Mouse (Mus musculus) heart, postnatal 14 days (tissue): ENCODE data around the gene Olfr978. TPM values are rescaled to one million over a fixed set of nuclear protein-coding genes. Genes with fewer than 3 reads are reported as not detected.
"Not testable (repeated sequence)": the region's sequence is repeated elsewhere in the genome, so short reads cannot be mapped to it uniquely, and the experiment has no call there.

Experiments used
- DNase-seq, 2 experiments: peaks; one replicate each; pipeline ENCODE4 v3.0.0; 2021 to 2022
- intact Hi-C: fragments of 180-260 bp; cut with DNase I; formaldehyde crosslinking; loops from one replicate; pipeline ENCODE4 v1.15.1; 2025
- long read RNA-seq, 2 experiments: library from polyadenylated mRNA; stranded (forward); transcript quantifications; one replicate each; pipeline ENCODE4 v2.0.0; 2021
- total RNA-seq, 2 experiments: library from RNA; stranded (reverse); gene quantifications; 2 replicates each; pipeline ENCODE4 v1.2.3; 2021

Olfr978 gene
- not detected for total RNA-seq
- long read RNA-seq, experiment 1 = 0 reads
- long read RNA-seq, experiment 2 = 0 reads

DNA sequence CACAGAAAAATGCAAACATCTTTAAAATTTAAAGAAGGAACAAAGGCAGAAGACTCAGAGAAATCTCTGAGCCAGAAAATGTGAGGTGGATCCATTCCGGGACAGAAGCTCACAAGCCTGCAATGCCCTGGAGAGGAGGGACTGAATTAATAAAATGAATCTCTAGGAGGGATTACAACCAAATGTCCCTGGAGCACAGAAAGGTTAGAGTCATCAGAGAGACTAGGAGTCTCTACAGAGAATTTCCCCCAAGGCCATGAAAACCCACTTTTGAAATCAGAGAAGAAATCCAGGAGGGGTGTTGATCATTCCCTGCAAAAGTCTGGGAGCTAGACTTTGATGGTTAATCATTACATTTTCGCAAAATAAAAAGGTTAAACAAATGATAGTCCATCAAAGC is at the start of gene Olfr978:
TSS of gene Olfr978 (plus strand) at position 301 of the 400 bp plus-strand sequence.
- intact Hi-C loops = no loop called here
- DNase-seq = no peak

DNA sequence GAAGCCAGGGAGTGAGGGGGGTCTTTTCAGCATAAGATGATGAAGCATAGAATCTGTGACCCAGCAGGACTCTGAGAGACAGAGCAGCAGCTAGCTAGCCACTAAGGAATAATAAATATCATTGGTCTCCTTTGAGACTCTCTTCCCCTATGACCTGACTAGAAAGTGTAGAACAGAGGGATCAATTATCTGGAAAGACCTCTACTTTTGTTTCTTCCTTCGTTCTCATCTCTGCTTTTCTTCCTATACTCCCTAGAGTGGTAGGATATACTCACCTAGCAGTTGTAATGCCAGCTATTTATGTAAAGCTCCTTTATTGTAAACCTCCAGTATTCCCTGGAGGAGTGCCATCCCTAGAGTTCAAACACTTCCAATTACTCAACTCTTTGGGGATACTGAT is 40.0 kb upstream of the Olfr978 start, which contains the start of gene Olfr975:
TSS of gene Olfr975 (minus strand) at position 101 of the 400 bp plus-strand sequence.
- intact Hi-C loops = no loop called here

DNA sequence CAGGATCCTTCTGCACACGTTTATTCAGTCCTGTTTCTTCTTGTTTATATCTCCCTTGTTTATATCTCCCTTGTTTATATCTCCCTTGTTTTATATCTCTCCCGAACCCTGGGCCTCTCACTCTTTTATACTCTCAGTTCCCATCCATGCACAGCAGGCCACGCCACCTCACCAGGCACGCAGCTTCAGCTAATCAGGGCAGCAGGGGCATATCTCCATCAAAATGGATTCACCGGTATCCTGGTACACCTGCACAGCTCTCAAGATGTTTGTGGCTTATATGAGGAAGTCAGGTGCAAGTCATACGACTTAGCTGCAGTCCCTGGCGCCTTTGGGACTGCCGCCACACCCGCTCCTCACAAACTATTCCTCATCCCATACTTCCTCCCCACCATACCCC is 30.9 kb upstream of the Olfr978 start, which contains the start of gene Olfr976:
TSS of gene Olfr976 (minus strand) at position 101 of the 400 bp plus-strand sequence.
- DNase-seq, intact Hi-C loops: not testable (repeated sequence)

More for the DNA sequence above, 40.0 kb upstream of the Olfr978 start, which contains the start of gene Olfr975:
- no peak for DNase-seq

DNA sequence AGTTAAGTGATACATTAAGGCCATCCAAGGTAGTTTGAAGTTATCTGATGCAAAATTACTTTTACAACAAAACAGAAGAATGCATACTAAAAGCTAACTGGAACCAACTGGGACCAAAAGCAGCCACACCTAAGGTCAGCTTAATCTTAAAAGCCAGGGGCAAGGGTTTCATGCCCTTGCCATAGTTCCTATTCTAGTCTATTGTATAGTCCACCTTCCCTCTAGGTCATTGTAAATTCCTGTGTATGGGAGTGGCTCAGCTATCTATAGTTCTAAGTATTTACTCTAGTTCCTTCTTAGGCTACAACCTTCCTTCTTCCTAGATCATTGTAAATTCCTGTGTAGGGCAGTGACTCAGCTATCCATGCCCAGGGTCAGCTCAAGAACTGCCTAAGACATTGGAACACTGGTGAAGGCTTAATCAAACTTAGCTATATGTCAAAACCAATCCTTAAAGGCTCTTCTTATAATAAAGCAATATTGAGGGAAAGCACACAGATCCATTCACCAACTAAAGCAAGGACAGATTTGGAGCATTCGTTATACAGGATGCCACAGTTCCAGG is 15.2 kb upstream of the Olfr978 start:
- intact Hi-C loops, DNase-seq: not testable (repeated sequence)

DNA sequence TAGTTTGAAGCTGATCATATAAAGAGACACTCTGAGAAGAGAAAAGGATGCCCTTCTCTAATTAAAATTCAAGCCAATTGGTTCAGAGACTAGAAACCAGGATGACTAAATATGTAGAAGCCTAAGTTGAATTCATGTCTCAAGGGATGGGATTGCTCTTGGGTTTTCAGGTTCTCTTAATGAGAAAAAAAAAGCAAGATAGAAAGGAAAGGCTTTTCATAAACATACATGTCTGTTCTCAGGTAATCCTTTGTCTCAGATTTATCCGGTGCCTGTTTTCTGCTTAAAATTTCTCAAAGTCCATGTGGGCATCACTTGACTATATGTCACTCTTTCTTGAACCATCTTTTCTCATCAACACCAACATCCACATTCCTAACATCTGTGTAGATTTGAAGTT is 11.5 kb downstream of the Olfr978 start, which contains the start of gene Olfr979:
TSS of gene Olfr979 (minus strand) at position 101 of the 400 bp plus-strand sequence.
- no peak for DNase-seq
- intact Hi-C loops = no loop called here

DNA sequence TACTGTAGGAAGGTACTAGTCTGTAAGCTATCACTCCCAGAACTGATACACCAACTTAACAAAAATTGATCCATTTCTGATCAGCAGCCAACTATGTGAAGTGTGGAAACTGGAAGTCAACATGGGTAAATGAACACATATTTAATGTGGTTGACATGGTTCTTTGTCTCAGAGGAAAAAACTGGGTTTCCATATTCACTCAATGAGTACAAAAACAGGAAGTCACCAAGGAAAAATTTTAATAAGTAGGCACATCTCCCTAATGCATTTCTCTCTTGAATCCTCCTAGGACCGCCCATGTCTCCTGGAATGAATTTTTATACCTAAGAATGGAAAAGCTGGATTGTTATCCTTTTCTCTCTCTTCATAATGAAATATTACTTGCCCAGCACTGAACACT is 17.6 kb downstream of the Olfr978 start, which contains the start of gene Olfr980:
TSS of gene Olfr980 (minus strand) at position 101 of the 400 bp plus-strand sequence.
- no peak for DNase-seq
- intact Hi-C loops = no loop called here

DNA sequence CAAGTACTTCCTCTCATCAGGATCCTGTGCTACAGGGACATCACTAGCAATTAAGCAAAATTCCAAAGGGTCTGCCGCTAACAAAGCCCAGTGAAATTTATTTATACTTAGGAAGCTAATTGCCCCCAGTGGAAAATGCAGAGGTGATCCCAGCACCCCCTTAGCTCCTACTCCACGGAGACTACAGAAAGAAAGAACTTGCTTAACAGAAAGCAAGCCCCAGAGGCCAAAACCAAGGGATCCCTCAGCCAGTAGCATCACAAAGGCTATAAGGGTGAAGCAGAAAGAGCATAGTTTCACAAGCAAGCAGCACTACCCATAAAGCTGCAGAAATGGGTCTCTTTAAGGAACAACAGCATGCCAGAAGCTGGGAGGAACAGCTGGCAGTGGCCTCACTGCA is 29.3 kb downstream of the Olfr978 start, which contains the start of gene Olfr981:
TSS of gene Olfr981 (plus strand) at position 301 of the 400 bp plus-strand sequence.
- intact Hi-C loops = no loop called here

More for the DNA sequence above, 29.3 kb downstream of the Olfr978 start, which contains the start of gene Olfr981:
- no peak for DNase-seq

Other genes starting within 250 kb of the Olfr978 start
- not detected for gene Olfr967, start 245.9 kb upstream of the Olfr978 start, total RNA-seq
- not detected for gene Olfr968, start 208.9 kb upstream of the Olfr978 start, total RNA-seq
- gene Olfr969, start 201.2 kb upstream of the Olfr978 start, total RNA-seq = not detected
- gene Olfr970, start 183.3 kb upstream of the Olfr978 start, total RNA-seq = not detected
- gene Olfr971, start 155.2 kb upstream of the Olfr978 start, total RNA-seq = not detected
- gene Olfr972, start 125.7 kb upstream of the Olfr978 start, total RNA-seq = not detected
- not detected for gene Olfr229, start 84.8 kb upstream of the Olfr978 start, total RNA-seq
- gene Olfr974, start 54.6 kb upstream of the Olfr978 start, total RNA-seq = not detected
- gene Olfr975, start 40.1 kb upstream of the Olfr978 start, total RNA-seq = not detected
- not detected for gene Olfr976, start 31.0 kb upstream of the Olfr978 start, total RNA-seq
- gene Olfr979, start 11.4 kb downstream of the Olfr978 start, total RNA-seq = not detected
- gene Olfr980, start 17.5 kb downstream of the Olfr978 start, total RNA-seq = not detected
- not detected for gene Olfr981, start 29.4 kb downstream of the Olfr978 start, total RNA-seq
- gene Olfr982, start 81.7 kb downstream of the Olfr978 start, total RNA-seq = not detected
- not detected for gene Olfr983, start 101.5 kb downstream of the Olfr978 start, total RNA-seq
- gene Olfr984, start 122.1 kb downstream of the Olfr978 start, total RNA-seq = not detected
- not detected for gene Olfr985, start 138.1 kb downstream of the Olfr978 start, total RNA-seq
- not detected for gene Tmem225, start 156.0 kb downstream of the Olfr978 start, total RNA-seq
- gene Olfr986, start 188.8 kb downstream of the Olfr978 start, total RNA-seq = not detected
- gene Zfp202, start 200.2 kb downstream of the Olfr978 start, total RNA-seq = 1 to 10 TPM; 2.0 TPM